Mouse (Mus musculus) CH12.LX (cell line): ENCODE results near the gene Rpl39. TPM values are rescaled to one million over a fixed set of nuclear protein-coding genes. Genes with fewer than 3 reads are reported as not detected.

Source experiments
- DNase-seq: peaks from one replicate; pipeline ENCODE4 v3.0.0-alpha.2; 2013; ENCODE audit errors: extremely low read depth
- H3K27ac ChIP-seq: 2 replicates; pipeline ENCODE4 v1.5.1; 2012; ENCODE audit warnings: low read depth, mild to moderate bottlenecking, control low read depth, moderate library complexity; ENCODE audit not compliant: insufficient read depth
- H3K27me3 ChIP-seq: replicated peaks from 2 replicates; pipeline ENCODE3; 2012; ENCODE audit warnings: inconsistent platforms
- H3K36me3 ChIP-seq, 2 experiments: replicated peaks in 1 of 2; 2 replicates each; pipeline versions ENCODE3 to v1.6.1; 2012; ENCODE audit warnings: inconsistent platforms in 1 of 2, low read length in 1 of 2, mild to moderate bottlenecking in 1 of 2, mixed read lengths in 1 of 2, moderate library complexity in 1 of 2; ENCODE audit not compliant: control insufficient read depth in 1 of 2, insufficient read depth in 1 of 2
- H3K4me1 ChIP-seq, 2 experiments: 2 replicates each; pipeline ENCODE4 v1.6.1; 2012; ENCODE audit warnings: inconsistent platforms in 1 of 2, moderate library complexity in 1 of 2; ENCODE audit not compliant: insufficient read depth in 2 of 2, control insufficient read depth in 1 of 2
- H3K4me2 ChIP-seq: 2 replicates; pipeline ENCODE4 v1.6.1; 2012; ENCODE audit warnings: low read depth, mild to moderate bottlenecking, control low read depth; ENCODE audit not compliant: poor library complexity, insufficient read depth, severe bottlenecking
- H3K4me3 ChIP-seq, 3 experiments: fragments of 150-350 bp in 1 of 3; sonication (generic) in 1 of 3; replicated peaks in 1 of 3; 2 replicates each; pipeline versions ENCODE3 to v1.5.1; 2011 to 2012; ENCODE audit warnings: low read depth in 2 of 3, low read length in 2 of 3, mild to moderate bottlenecking in 2 of 3, moderate library complexity in 2 of 3, control low read depth in 1 of 3, improper control_type of control experiment in 1 of 3, inconsistent platforms in 1 of 3, mixed read lengths in 1 of 3; ENCODE audit not compliant: poor library complexity in 1 of 3
- H3K79me2 ChIP-seq: replicated peaks from 2 replicates; pipeline ENCODE4 v1.6.1; 2012; ENCODE audit warnings: mild to moderate bottlenecking, moderate library complexity; ENCODE audit not compliant: control insufficient read depth, poor library complexity, insufficient read depth, severe bottlenecking; ENCODE audit errors: extremely low read depth
- H3K9ac ChIP-seq: 2 replicates; pipeline ENCODE4 v1.6.1; 2012; ENCODE audit warnings: low read depth, mild to moderate bottlenecking, control low read depth, moderate library complexity; ENCODE audit not compliant: insufficient read depth
- H3K9me3 ChIP-seq: replicated peaks from 2 replicates; pipeline ENCODE3; 2012; ENCODE audit warnings: low read length, inconsistent platforms, mixed read lengths
- BHLHE40 ChIP-seq: IDR thresholded peaks from 2 replicates; pipeline ENCODE4 v1.6.1; 2011; ENCODE audit warnings: mild to moderate bottlenecking, low read depth, low read length, improper control_type of control experiment
- CHD1 ChIP-seq: IDR thresholded peaks from 2 replicates; pipeline ENCODE4 v1.6.1; 2012; ENCODE audit warnings: low read depth, low read length, improper control_type of control experiment, inconsistent platforms
- CTCF ChIP-seq, 2 experiments: IDR thresholded peaks in 1 of 2; conservative IDR thresholded peaks in 1 of 2; 2 replicates each; pipeline ENCODE4 v1.5.1; 2011 to 2012; ENCODE audit warnings: low read depth in 2 of 2, low read length in 2 of 2, improper control_type of control experiment in 1 of 2, inconsistent platforms in 1 of 2, mild to moderate bottlenecking in 1 of 2, moderate library complexity in 1 of 2
- E2F4 ChIP-seq: IDR thresholded peaks from 2 replicates; pipeline ENCODE4 v1.6.1; 2011; ENCODE audit warnings: low read depth, low read length, improper control_type of control experiment; ENCODE audit not compliant: insufficient replicate concordance
- JUN ChIP-seq: IDR thresholded peaks from 2 replicates; pipeline ENCODE4 v1.6.1; 2011; ENCODE audit warnings: low read depth, mild to moderate bottlenecking, low read length, improper control_type of control experiment, moderate library complexity; ENCODE audit not compliant: insufficient read depth
- KAT2A ChIP-seq: IDR thresholded peaks from 2 replicates; pipeline ENCODE4 v1.6.1; 2012; ENCODE audit warnings: low read length, improper control_type of control experiment, inconsistent platforms; ENCODE audit not compliant: insufficient replicate concordance
- MAZ ChIP-seq: IDR thresholded peaks from 2 replicates; pipeline ENCODE4 v1.6.1; 2012; ENCODE audit warnings: low read depth, mild to moderate bottlenecking, inconsistent platforms, low read length, improper control_type of control experiment, moderate library complexity
- MEF2A ChIP-seq: IDR thresholded peaks from 2 replicates; pipeline ENCODE4 v1.6.1; 2014; ENCODE audit warnings: low read depth, mild to moderate bottlenecking, inconsistent platforms, low read length, improper control_type of control experiment, borderline replicate concordance
- NELFE ChIP-seq: IDR thresholded peaks from 2 replicates; pipeline ENCODE4 v1.6.1; 2011; ENCODE audit warnings: low read depth, low read length, improper control_type of control experiment
- PAX5 ChIP-seq: IDR thresholded peaks from 2 replicates; pipeline ENCODE4 v1.6.1; 2012; ENCODE audit warnings: low read length, inconsistent platforms, mixed read lengths
- POLR2A ChIP-seq: IDR thresholded peaks from 2 replicates; pipeline ENCODE4 v1.6.1; 2011; ENCODE audit warnings: low read depth, mild to moderate bottlenecking, improper control_type of control experiment, low read length
- RCOR1 ChIP-seq: conservative IDR thresholded peaks from 2 replicates; pipeline ENCODE4 v1.6.1; 2012; ENCODE audit warnings: low read depth, mild to moderate bottlenecking, inconsistent platforms, low read length, improper control_type of control experiment
- SMC3 ChIP-seq: IDR thresholded peaks from 2 replicates; pipeline ENCODE4 v1.6.1; 2011; ENCODE audit warnings: low read depth, low read length, improper control_type of control experiment
- TCF12 ChIP-seq: IDR thresholded peaks from 2 replicates; pipeline ENCODE4 v1.6.1; 2014; ENCODE audit warnings: low read depth, mild to moderate bottlenecking, inconsistent platforms, low read length, improper control_type of control experiment
- USF1 ChIP-seq: IDR thresholded peaks from 2 replicates; pipeline ENCODE4 v1.6.1; 2014; ENCODE audit warnings: low read depth, mild to moderate bottlenecking, inconsistent platforms, low read length, improper control_type of control experiment
- USF2 ChIP-seq: conservative IDR thresholded peaks from 2 replicates; pipeline ENCODE4 v1.6.1; 2011; ENCODE audit warnings: low read depth, low read length, improper control_type of control experiment
- ZKSCAN1 ChIP-seq: IDR thresholded peaks from 2 replicates; pipeline ENCODE4 v1.6.1; 2012; ENCODE audit warnings: low read depth, inconsistent platforms, low read length, improper control_type of control experiment, borderline replicate concordance
- ZMIZ1 ChIP-seq: IDR thresholded peaks from 2 replicates; pipeline ENCODE4 v1.6.1; 2012; ENCODE audit warnings: low read depth, mild to moderate bottlenecking, inconsistent platforms, low read length, improper control_type of control experiment
- ZNF384 ChIP-seq: IDR thresholded peaks from 2 replicates; pipeline ENCODE4 v1.6.1; 2012; ENCODE audit warnings: low read depth, low read length, improper control_type of control experiment, inconsistent platforms
- dilution Hi-C: fragments of 300-500 bp; cut with MboI; formaldehyde crosslinking; loops from 2 replicates; pipeline ENCODE4 v1.14.3; 2020; ENCODE audit warnings: low sequenced_read_pairs; ENCODE audit not compliant: extremely low pct_unique_long_range_greater_than_20kb, extremely low pct_ligation_motif_present
- in situ Hi-C: fragments of 300-500 bp; cut with MboI; formaldehyde crosslinking; loops from 3 replicates; pipeline ENCODE4 v1.14.3; 2019; ENCODE audit warnings: low sequenced_read_pairs, low pct_ligation_motif_present, low pct_unique_long_range_greater_than_20kb, mixed read lengths
- polyA plus RNA-seq: library from polyadenylated mRNA; unstranded; fragments of >175 nt; gene quantifications from 2 replicates; pipeline ENCODE4 v1.2.1, GENCODE M21; 2012; ENCODE audit warnings: low read depth; ENCODE audit not compliant: insufficient read length
- total RNA-seq, 2 experiments: library from RNA; depleted of rRNA; stranded (reverse); fragments of 300-350 nt in 1 of 2; fragments of >200 nt in 1 of 2; gene quantifications; 2 replicates each; pipeline ENCODE4 v1.2.3; 2012 to 2014

Rpl39 gene
- total and polyA plus RNA-seq, 3 experiments: 1,227 to 2,172 (median 2,129) TPM

GRCm38 (mm10) chrX:37067299-37067698 lies 17.9 kb downstream of the Rpl39 start:
- no peaks in the 10 kb centered on the region for H3K79me2 ChIP-seq
- H3K27me3 ChIP-seq: no peaks in the 10 kb centered on the region
- no peak overlapping the region for H3K4me2 ChIP-seq
- no peak for DNase-seq
- TF ChIP-seq PAX5 (no peak), USF1 (no peak), JUN (no peak), ZNF384 (no peak), NELFE (no peak), ZMIZ1 (no peak), RCOR1 (no peak), POLR2A (no peak), BHLHE40 (no peak)
- TF ChIP-seq, all 38 proteins: peak for 0
- Histone ChIP-seq H3K27ac (no peak overlapping the region), H3K9me3 (no peaks in the 10 kb centered on the region), H3K4me3 (no peak overlapping the region), H3K4me1 (no peaks in the 10 kb centered on the region), H3K36me3 (no peaks in the 10 kb centered on the region), H3K9ac (no peak overlapping the region)
- dilution Hi-C loops (no loop called here), in situ Hi-C loops (no loop called here)

- in situ Hi-C loops: no loop called here
- TF ChIP-seq USF1 (no peak), TCF12 (no peak), ZNF384 (no peak), PAX5 (no peak), USF2 (no peak), MAZ (no peak), ZKSCAN1 (no peak), SMC3 (no peak), BHLHE40 (no peak), E2F4 (no peak), CHD1 (no peak), KAT2A (no peak), MEF2A (no peak), CTCF (conservative IDR thresholded peaks at IDR 0.05 in 1 of 2, IDR thresholded peaks at IDR 0.05 in 1 of 2; ENCODE audit: low read depth in 2 of 2, low read length in 2 of 2) (no peak)
- Histone ChIP-seq H3K79me2 (no peaks in the 10 kb centered on the region), H3K9me3 (no peaks in the 10 kb centered on the region), H3K27me3 (no peaks in the 10 kb centered on the region), H3K36me3 (no peaks in the 10 kb centered on the region), H3K4me2 (no peak overlapping the region), H3K9ac (no peak overlapping the region), H3K4me1 (no peaks in the 10 kb centered on the region), H3K4me3 (no peak overlapping the region), H3K27ac (no peak overlapping the region)
- dilution Hi-C loops: no loop called here
- no peak for DNase-seq
Observed at GRCm38 (mm10) chrX:37063902-37064301, 21.3 kb downstream of the Rpl39 start.
